Mouse (Mus musculus) layer of hippocampus, adult 11-12 months (tissue): ENCODE results near the gene Tlx2.

ENCODE experiments used
- DNase-seq: peaks from one replicate; pipeline ENCODE4 v3.0.0; 2022; ENCODE audit warnings: low spot score

The Tlx2 gene

DNA sequence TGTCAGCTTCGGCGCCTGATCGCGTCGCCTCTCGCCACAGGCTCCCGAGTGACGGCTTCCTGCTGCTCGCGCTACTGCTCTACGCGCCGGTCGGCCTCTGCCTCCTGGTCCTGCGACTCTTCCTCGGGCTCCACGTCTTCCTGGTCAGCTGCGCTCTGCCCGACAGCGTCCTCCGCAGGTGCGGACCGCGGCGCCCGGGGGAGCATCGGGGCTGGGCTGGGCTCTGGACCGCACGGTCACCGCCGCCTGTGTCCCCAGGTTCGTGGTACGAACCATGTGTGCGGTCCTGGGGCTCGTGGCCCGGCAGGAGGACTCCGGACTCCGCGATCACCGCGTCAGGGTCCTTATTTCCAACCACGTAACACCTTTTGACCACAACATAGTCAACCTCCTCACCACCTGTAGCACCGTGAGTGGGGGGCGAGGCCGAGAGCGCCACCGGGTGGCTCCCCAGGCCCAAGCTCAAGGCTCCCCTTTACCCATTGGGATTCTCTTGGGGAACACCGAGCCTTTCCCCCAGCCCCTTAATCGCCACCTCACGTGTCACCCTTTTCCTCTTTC lies 15.1 kb downstream of the Tlx2 start, which contains the start of gene Htra2:
TSS of gene Htra2 (minus strand) at position 403 of the 561 bp plus-strand sequence.
- no peak for DNase-seq

GRCm38 (mm10) chr6:83054074-83054851 lies 15.8 kb downstream of the Tlx2 start, which contains the start of gene Aup1:
Gene Aup1 (plus strand): TSS chr6:83054521.
- peak; percentile 98 for DNase-seq

GRCm38 (mm10) chr6:83053136-83053960 lies 16.7 kb downstream of the Tlx2 start:
- peak; percentile 48 for DNase-seq

DNA sequence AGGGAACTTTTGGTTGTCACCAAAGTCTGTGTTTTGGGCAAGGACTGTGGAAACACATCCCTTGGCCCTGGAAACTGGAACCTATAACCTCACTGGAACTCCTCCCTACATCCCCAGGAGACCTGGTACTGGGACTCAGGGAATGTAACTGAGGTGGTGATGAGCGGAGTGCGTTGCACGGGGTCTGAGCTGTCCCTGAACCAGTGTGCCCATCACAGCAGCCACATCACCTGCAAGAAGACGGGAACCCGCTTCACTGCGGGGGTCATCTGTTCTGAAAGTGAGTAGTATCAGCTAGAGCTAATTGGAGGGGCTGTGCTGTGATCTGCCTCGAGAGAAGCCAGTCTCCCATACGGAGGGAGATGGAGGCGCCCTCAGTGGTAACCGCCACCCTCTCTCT lies 20.7 kb downstream of the Tlx2 start:
- DNase-seq, result no peak

DNA sequence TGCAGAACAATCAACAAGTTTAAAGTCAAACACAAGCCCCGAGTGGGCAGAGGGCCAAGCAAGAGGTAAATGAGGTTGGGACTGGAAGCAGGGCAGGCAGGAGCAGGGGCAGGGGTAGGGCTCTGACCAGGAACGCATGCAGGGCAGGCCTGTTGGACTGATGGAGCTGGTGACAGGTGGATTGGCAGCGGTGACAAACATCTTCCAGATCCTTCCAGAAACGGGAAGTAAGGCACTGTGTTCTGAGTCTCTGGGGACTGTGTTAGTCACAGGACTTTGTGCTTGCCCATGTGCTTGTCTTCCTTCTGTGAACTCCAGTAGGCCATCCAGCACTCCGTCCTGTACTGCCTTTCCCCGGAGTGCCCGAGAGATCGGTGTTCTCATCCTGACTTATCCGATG lies 25.4 kb downstream of the Tlx2 start:
- no peak for DNase-seq

- DNase-seq, result no peak
These were observed 26.1 kb downstream of the Tlx2 start for GRCm38 (mm10) chr6:83043993-83044392.

DNA sequence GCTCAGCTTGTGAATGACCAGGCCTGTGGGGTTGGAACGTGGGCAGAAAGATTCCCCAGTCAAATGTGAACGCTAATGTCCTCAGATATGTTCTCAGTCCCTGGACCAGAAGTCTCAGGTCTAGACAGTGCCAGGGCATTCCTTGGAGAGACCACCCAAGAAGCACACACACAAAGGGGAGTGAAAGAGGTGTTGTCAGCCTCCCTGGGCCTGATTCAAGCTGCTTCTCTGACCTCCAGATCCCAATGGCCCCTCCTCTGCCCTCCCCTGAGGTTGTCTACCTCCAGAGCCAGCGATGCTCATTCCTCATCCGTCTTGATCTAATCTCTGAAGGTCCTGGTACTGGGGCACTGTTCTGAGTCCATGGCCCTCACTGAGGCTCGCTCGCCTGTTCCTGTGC lies 26.5 kb downstream of the Tlx2 start:
- DNase-seq, result no peak

- no peak for DNase-seq
These were observed 29.5 kb downstream of the Tlx2 start for GRCm38 (mm10) chr6:83040601-83041000.

DNA sequence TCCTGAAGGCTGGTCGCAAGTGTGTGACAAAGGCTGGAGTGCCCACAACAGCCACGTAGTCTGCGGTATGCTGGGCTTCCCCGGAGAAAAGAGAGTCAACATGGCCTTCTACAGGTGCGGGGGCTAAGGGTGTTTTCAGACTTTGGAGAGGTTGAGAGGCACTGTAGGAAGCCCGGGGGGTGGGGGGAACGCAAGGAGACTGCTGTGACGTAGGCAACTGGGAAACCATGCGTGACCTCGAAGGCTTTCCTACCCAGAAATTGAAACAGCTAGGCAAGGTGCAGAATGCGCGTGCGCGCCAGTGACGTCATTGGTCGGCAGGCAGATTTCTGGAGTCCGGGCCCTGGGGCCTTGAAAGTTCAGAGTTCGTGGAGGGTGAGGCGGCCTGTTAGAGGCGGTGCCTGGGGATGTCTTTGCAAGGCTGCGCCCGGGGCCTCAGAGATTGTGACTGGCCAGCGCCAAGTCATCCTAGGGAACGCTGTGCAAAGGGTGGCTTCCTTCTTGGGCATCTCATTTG lies 31.5 kb downstream of the Tlx2 start:
- DNase-seq, result peak; percentile 91

DNA sequence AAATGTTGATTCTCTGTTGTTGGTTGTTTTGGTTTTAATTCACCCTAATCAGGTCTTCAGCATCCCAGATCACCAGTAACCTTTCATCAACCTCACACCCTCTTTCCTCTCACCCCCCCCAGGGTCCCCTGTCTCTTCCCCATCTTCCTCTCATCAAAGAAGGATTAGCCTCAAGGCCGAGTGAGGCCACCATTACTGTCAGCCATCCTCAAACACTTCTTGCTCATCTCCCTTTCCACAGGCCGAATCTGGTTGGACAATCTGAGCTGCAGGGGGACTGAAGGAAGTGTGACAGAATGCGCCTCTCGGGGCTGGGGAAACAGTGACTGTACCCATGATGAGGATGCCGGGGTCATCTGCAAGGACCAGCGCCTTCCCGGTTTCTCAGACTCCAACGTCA lies 32.9 kb downstream of the Tlx2 start:
- DNase-seq, result no peak

DNA sequence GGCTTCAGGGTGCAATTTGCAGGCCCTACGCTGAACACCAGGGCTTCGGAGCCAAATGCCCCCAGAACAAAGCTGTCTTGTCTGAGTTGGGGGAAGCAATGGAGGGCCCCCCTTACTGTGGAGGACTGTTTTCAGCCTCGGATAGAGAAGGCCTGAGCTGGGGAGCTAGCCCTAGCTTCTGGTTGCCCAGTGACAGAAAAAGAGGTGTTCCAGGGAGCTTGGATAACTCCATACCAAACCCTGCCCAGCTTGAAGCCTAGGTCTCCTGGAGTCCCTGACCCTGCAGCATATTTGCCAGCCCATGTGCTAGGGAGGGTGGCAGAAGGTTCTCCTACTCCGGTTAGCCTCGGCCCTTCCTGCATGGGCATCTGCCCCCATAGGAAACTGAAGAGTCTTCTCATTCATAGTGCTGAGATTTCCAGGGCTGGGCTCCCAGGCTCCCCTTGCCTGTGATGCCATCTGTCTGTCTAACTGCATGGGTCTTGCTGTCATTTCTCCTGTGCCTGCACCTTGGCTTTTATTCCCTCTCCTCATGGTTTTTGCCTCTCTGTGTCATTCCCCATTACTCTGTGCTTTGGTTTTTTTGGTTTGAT lies 35.5 kb downstream of the Tlx2 start:
- no peak for DNase-seq

DNA sequence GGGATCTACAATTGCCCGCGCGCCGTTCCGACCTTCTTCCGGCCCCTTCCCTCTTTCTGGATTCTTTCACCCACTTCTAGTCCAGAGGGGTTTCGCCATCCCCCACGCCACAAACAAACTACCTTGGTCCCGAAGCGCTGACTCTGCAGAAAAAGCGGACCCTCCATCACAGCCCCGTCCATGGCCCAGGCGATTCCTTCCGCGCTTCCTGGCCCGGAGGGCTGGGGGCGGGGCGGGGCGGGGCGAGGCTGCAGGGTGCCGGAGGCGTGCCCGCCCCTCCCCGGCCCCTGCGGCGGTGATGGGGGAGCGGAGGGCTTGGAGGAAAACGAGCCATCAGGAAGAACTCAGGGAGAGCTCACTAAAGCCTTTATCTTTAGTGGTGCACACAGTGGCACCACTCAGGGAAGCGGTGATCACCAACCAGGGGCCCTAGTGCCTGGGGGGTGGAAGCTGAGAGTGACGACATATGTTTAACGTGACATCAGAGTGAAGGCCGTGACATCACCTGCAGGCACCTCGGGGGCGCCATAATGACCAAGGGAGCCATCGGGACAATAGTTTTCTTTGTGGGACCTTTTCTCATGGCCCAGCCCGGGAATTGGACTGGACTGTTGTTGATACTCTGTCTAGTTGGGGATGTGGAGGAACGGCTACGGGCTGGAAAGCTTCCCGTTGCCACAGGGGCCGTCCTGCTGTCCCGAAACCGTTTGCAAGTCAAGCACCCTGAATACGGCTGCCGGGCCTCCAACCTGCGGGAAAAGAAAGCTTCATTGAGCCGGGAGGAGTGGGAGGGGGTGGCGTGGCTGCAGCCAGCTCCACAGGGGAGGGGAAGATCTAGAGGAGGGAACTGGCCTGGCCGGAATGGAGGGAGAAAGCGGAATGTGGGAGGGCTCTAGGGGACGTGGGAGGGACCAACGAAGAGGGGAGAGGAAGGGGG lies 36.6 kb downstream of the Tlx2 start, which contains the start of the genes Dok1 and Loxl3:
TSS of gene Dok1 (minus strand) at position 223 of the 937 bp plus-strand sequence.
TSS of gene Loxl3 (plus strand) at position 925 of the 937 bp plus-strand sequence.
- no peak for DNase-seq

GRCm38 (mm10) chr6:83032769-83033191 lies 37.3 kb downstream of the Tlx2 start:
- DNase-seq, result no peak

- no peak for DNase-seq
These were observed 38.0 kb downstream of the Tlx2 start for GRCm38 (mm10) chr6:83031921-83032590.

GRCm38 (mm10) chr6:83031111-83031510 lies 39.0 kb downstream of the Tlx2 start:
- DNase-seq, result no peak

DNA sequence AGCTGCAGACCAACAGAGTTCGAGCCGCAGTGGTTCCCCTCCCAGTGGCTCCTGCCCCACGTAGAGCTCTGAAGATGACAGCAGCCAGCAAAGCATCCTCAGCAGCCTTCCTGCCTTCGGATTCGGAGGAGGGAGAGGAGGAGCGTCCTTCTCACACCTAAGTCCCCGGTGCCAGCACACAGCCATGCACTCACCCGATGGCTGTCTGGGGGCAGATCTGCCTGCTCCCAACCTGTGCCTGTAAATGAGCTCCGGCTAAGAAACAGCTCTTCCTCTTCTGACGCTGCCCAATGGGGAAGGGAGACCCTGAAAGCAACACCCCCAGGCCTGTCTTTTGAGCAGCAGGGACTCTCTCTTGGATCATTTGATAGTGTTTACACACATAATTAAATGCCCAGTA lies 40.3 kb downstream of the Tlx2 start:
- DNase-seq, result no peak

DNA sequence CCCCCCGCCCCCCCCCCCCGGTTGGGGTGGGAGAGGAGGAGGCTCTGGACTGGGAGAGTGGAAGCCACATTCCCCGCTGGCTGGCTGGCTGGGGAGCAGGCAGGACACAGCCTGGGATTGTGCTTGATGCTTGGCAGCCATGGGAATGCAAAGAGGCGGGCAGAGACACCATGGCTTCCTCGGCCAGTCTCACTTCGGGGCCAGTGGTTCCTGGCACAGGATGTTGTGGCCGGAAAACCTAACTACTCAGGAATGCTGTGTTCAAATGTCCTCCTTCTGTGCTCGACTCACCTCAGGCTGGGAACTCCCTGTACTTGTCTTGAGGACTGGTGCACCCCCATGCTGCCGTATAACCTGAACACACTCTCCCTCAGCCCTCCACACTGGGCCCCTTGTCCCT lies 42.4 kb downstream of the Tlx2 start:
- DNase-seq, result no peak

- no peak for DNase-seq
These were observed 42.8 kb downstream of the Tlx2 start for GRCm38 (mm10) chr6:83027293-83027692.

DNA sequence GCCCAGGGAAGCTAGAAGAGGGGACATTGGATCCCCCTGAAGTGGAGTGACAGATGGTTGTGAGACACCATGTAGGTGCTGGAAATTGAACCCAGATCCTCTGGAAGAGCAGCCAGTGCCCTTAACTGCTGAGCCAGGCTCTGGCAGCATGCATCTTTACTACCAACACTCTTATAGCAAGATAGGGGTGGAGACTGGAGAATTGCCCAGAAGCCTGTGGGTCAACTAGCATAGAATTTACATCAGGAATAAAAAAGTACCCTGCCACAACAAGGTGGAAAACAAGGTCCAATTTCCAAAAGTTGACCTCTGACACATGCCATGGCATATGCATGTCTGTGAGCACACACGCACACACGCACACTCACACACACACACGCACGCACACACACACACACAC lies 44.9 kb downstream of the Tlx2 start:
- DNase-seq, result no peak

DNA sequence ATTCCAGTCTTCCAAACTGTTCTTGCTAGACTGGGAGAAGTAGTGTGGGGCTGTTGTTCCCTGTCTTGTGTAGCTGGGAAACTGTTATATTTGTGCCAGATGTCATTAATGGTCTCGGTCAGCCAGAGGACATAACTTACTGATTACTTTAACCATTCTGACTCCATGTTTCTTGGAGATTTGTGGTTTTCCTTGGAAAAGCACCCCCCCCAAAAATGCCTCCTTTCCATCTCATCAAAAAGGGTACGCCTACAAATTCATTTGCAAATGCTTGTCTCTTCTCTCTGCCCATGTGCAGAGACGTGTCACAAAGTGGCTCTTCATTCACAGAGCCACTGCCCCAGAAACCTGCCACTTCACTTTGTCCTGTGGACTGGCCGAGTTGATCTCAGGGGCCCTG lies 45.7 kb downstream of the Tlx2 start:
- DNase-seq, result no peak
